Mouse (Mus musculus) ES-Bruce4 (cell line): ENCODE results near the gene Fam107a. TPM values are rescaled to one million over a fixed set of nuclear protein-coding genes. Genes with fewer than 3 reads are reported as not detected.

Experiments used
- H3K27ac ChIP-seq: 2 replicates; pipeline ENCODE4 v1.5.1; 2012; ENCODE audit warnings: low read length, inconsistent platforms; ENCODE audit not compliant: insufficient read depth
- H3K27me3 ChIP-seq: 2 replicates; pipeline ENCODE4 v1.6.1; 2012; ENCODE audit warnings: mild to moderate bottlenecking, low read length, inconsistent platforms; ENCODE audit not compliant: control insufficient read depth, poor library complexity, insufficient read depth, severe bottlenecking
- H3K36me3 ChIP-seq: 2 replicates; pipeline ENCODE4 v1.6.1; 2012; ENCODE audit warnings: inconsistent platforms, mild to moderate bottlenecking, low read length, moderate library complexity; ENCODE audit not compliant: control insufficient read depth, poor library complexity, insufficient read depth, severe bottlenecking
- H3K4me1 ChIP-seq: one replicate; pipeline ENCODE4 v1.8.1; 2011; ENCODE audit warnings: low read length; ENCODE audit not compliant: control insufficient read depth, insufficient read depth
- H3K4me3 ChIP-seq: 2 replicates; pipeline ENCODE4 v1.5.1; 2011; ENCODE audit warnings: low read depth, mild to moderate bottlenecking, low read length
- H3K9ac ChIP-seq: 2 replicates; pipeline ENCODE4 v1.6.1; 2012; ENCODE audit warnings: low read depth, mild to moderate bottlenecking, inconsistent platforms; ENCODE audit not compliant: poor library complexity, severe bottlenecking
- H3K9me3 ChIP-seq: replicated peaks from 2 replicates; pipeline ENCODE4 v1.6.1; 2012; ENCODE audit warnings: mild to moderate bottlenecking, low read length, inconsistent platforms; ENCODE audit not compliant: control insufficient read depth, poor library complexity, insufficient read depth, severe bottlenecking
- CTCF ChIP-seq: IDR thresholded peaks from one replicate; pipeline ENCODE4 v1.8.1; 2011; ENCODE audit warnings: low read depth, low read length
- EP300 ChIP-seq: IDR thresholded peaks from 2 replicates; pipeline ENCODE4 v1.6.1; 2011; ENCODE audit warnings: low read depth, low read length; ENCODE audit not compliant: insufficient read depth
- POLR2A ChIP-seq: IDR thresholded peaks from one replicate; pipeline ENCODE4 v1.8.1; 2011; ENCODE audit warnings: low read length; ENCODE audit not compliant: insufficient read depth
- polyA plus RNA-seq: library from polyadenylated mRNA; stranded (reverse); fragments of >200 nt; gene quantifications from 2 replicates; pipeline ENCODE4 v1.2.4, GENCODE M21; 2011; ENCODE audit warnings: low read depth; ENCODE audit not compliant: missing spikeins, insufficient read depth, insufficient read length

Gene Fam107a
- polyA plus RNA-seq, 1 experiment = 0.69 TPM

- no peaks in the 10 kb centered on the region for H3K27me3 ChIP-seq
- no peaks in the 10 kb centered on the region for H3K9me3 ChIP-seq
- no peak overlapping the region for H3K4me3 ChIP-seq
- no peak overlapping the region for H3K27ac ChIP-seq
- no peak for TF ChIP-seq CTCF
- no peak for TF ChIP-seq POLR2A
- TF ChIP-seq EP300 = no peak
- H3K36me3 ChIP-seq = no peaks in the 10 kb centered on the region
- no peak overlapping the region for H3K9ac ChIP-seq
- no peaks in the 10 kb centered on the region for H3K4me1 ChIP-seq
Measured at GRCm38 (mm10) chr14:8262242-8262641, 55.6 kb downstream of the Fam107a start.

DNA sequence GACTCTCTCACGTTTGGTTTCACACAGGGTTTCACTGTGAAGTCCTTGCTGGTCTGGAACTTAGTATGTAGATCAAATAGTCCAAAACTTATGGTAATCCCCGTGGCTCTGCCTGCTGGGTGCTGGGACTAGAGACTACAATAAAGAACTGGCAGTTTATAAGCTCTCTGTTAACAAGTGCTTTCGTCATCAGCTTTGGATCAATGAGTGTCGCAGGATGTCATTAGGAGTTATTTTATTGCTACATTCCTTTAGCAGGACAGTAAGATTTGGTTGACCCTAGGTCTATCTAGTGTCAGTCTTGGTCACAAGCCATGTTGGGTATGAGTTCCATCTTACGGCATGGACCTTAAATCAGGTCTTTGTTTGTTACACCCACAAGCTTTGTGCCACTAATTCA, 57.6 kb downstream of the Fam107a start:
- Histone ChIP-seq H3K27ac (no peak overlapping the region), H3K36me3 (no peaks in the 10 kb centered on the region), H3K9ac (no peak overlapping the region), H3K4me1 (no peaks in the 10 kb centered on the region), H3K9me3 (no peaks in the 10 kb centered on the region), H3K27me3 (no peaks in the 10 kb centered on the region), H3K4me3 (no peak overlapping the region)
- no peak for TF ChIP-seq POLR2A
- no peak for TF ChIP-seq CTCF
- no peak for TF ChIP-seq EP300

DNA sequence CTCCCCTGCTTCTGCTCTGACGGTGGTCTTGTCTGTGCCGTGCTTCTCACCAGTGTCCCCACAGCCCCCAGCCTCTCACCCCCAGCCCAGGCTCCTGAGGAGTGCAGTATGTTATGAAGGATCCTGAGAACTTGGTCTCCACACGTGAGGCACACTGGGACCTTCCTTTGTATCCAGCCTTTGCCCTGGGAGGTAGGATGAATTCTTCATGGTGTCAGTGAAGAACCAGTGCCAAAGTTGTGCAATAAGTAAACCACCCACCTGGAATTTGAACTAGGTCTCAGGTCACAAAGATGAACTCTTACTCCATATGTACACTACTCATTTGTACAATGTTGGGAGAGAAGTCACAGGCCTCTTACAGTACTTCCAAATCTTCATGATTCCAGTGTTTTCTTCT, 58.7 kb downstream of the Fam107a start, which contains the start of gene Acox2:
TSS of gene Acox2 (minus strand) at position 188 of the 400 bp plus-strand sequence.
- Histone ChIP-seq H3K4me3 (no peak within 1 kb of the TSS), H3K9me3 (no peaks in the 10 kb centered on the region), H3K27me3 (no peaks in the 10 kb centered on the region), H3K4me1 (no peaks in the 10 kb centered on the region), H3K36me3 (no peaks in the 10 kb centered on the region), H3K27ac (no peak within 1 kb of the TSS), H3K9ac (no peak within 1 kb of the TSS)
- no peak for TF ChIP-seq EP300
- no peak for TF ChIP-seq CTCF
- TF ChIP-seq POLR2A = no peak

DNA sequence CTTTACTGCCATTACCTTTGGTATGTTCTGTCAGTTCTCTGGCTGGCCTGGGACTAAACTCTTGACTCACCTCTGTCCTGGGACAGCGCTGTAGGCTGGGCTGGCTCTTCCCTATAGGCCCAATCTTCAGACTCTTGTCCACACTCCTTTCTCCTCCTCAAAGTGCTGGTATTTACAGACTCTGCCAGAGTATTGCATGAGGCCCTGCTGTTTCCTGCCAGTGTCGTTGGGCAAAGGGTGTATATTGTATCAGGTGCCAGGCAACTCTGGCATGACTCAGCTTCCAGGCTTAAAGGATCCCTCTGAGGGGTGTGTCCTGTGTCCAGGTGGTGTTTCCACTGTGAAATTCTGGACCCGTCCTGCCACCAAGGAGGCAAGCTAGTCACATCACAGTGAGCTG, 59.1 kb downstream of the Fam107a start:
- H3K4me3 ChIP-seq = no peak overlapping the region
- H3K9ac ChIP-seq = no peak overlapping the region
- no peaks in the 10 kb centered on the region for H3K27me3 ChIP-seq
- H3K4me1 ChIP-seq = no peaks in the 10 kb centered on the region
- H3K36me3 ChIP-seq = no peaks in the 10 kb centered on the region
- no peak overlapping the region for H3K27ac ChIP-seq
- TF ChIP-seq EP300 (no peak), CTCF (no peak), POLR2A (no peak)
- H3K9me3 ChIP-seq = no peaks in the 10 kb centered on the region

- Histone ChIP-seq H3K4me1 (no peaks in the 10 kb centered on the region), H3K9ac (no peak overlapping the region), H3K9me3 (no peaks in the 10 kb centered on the region), H3K4me3 (no peak overlapping the region), H3K36me3 (no peaks in the 10 kb centered on the region), H3K27ac (no peak overlapping the region), H3K27me3 (no peaks in the 10 kb centered on the region)
- TF ChIP-seq EP300 (no peak), POLR2A (no peak), CTCF (no peak)
Measured at GRCm38 (mm10) chr14:8258335-8258627, 59.5 kb downstream of the Fam107a start.

DNA sequence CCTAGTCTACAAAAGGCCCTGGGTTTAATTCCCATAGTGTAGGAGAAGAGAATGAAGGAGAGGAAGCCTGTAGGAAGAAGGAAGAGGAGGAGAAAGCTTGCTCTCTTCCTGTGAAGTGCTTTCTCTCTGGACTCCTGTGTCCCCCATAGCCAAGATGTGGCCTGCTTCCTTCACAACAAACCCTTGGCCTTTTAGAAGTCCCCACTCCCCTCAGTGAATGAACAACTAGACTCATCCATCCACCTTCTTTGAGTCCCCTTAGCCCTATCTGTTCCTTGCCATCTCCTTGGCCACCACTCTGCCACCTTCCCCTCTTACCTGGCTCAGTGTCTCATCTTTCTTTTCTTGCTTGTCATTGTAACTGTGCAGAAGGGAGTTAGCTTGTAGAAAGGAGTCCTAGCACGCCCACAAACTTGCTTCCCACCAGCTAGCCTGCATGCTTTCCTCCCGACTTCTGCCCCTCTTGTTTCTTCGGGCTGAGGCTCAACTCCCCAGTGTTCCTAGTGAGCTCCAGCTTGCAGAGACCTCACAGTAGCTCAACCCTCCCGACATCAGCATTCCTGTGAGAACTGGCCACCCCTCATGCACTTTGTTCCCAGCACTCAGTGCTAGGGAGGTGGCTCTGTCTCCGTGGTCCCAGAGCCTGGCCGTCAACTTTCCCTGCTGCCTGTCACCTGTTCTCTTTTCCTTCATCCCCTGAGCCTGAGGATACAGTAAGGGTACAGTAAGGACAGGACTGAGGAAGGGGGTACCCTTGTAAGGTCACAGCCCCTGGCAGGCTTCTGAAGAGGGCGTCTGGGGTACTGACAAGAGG, 60.1 kb downstream of the Fam107a start:
- Histone ChIP-seq H3K27ac (no peak overlapping the region), H3K9ac (no peak overlapping the region), H3K4me1 (no peaks in the 10 kb centered on the region), H3K27me3 (no peaks in the 10 kb centered on the region), H3K9me3 (no peaks in the 10 kb centered on the region), H3K36me3 (no peaks in the 10 kb centered on the region), H3K4me3 (no peak overlapping the region)
- no peak for TF ChIP-seq EP300
- no peak for TF ChIP-seq POLR2A
- TF ChIP-seq CTCF = no peak
